In genomic region chr7:92743325-92743724, GRCm38 (mm10) we compare ENCODE assay signal across 9 mouse cellular contexts. TPM values are rescaled to one million over a fixed set of nuclear protein-coding genes. Genes with fewer than 3 reads are reported as not detected.
A peak's percentile ranks its signal among the peaks of the same experiment; 100 is the strongest.
DNase-seq lines count a peak whose midpoint lies in the region; ATAC-seq lines count a peak whose summit lies in the region.
"Had no signal": no experiment of that assay in that cellular context is flagged by ENCODE, and none has a peak within 500 bp of the region (broad histone marks: within the 10 kb centered on the region; RNA-seq: fewer than 3 reads in every experiment).

No protein-coding gene starts in this region.

- H3K4me1 ChIP-seq in heart, embryonic 13.5 days, result peaks cover 35% of the 10 kb centered on the region
- peaks cover 26% of the 10 kb centered on the region for H3K4me1 ChIP-seq in hindbrain, embryonic 16.5 days (ENCODE audit: control insufficient read depth, insufficient read depth, low read depth, low read length)
- H3K4me1 ChIP-seq in midbrain, embryonic 16.5 days (ENCODE audit: control insufficient read depth, insufficient read depth, low read length), result peaks cover 30% of the 10 kb centered on the region

- no peaks in the 10 kb centered on the region for H3K9me3 ChIP-seq in heart, embryonic 13.5 days
- H3K9me3 ChIP-seq in hindbrain, embryonic 16.5 days (ENCODE audit: control insufficient read depth, low read length), result no peaks in the 10 kb centered on the region
- H3K9me3 ChIP-seq in midbrain, embryonic 16.5 days (replicated peaks; ENCODE audit: control insufficient read depth, low read length, poor library complexity, severe bottlenecking), result no peaks in the 10 kb centered on the region

- H3K27me3 ChIP-seq in heart, embryonic 13.5 days (replicated peaks), result no peaks in the 10 kb centered on the region; the same call in 1 of the 2 replicates
- H3K27me3 ChIP-seq in hindbrain, embryonic 16.5 days (replicated peaks; ENCODE audit: control insufficient read depth, insufficient read depth, low read length), result no peaks in the 10 kb centered on the region
- no peaks in the 10 kb centered on the region for H3K27me3 ChIP-seq in midbrain, embryonic 16.5 days (ENCODE audit: control insufficient read depth, insufficient read depth, low read depth, low read length)

- peak overlapping the region; percentile 85 for H3K9ac ChIP-seq in heart, embryonic 13.5 days
- peak overlapping the region; percentile 84 for H3K9ac ChIP-seq in hindbrain, embryonic 16.5 days (ENCODE audit: low read depth, low read length)
- peak overlapping the region; percentile 78 for H3K9ac ChIP-seq in midbrain, embryonic 16.5 days (ENCODE audit: low read depth, low read length)

- peaks cover 8% of the 10 kb centered on the region for H3K36me3 ChIP-seq in heart, embryonic 13.5 days
- H3K36me3 ChIP-seq in hindbrain, embryonic 16.5 days (ENCODE audit: control insufficient read depth, insufficient read depth, low read length), result no peaks in the 10 kb centered on the region
- H3K36me3 ChIP-seq in midbrain, embryonic 16.5 days (ENCODE audit: control insufficient read depth, insufficient read depth, low read length), result 0 out of 2 replicates have a peak, but pooled peaks cover 2% of the 10 kb centered on the region

- peak overlapping the region; percentile 96 for H3K4me2 ChIP-seq in heart, embryonic 13.5 days
- peak overlapping the region; percentile 60 for H3K4me2 ChIP-seq in hindbrain, embryonic 16.5 days (ENCODE audit: low read length)
- H3K4me2 ChIP-seq in midbrain, embryonic 16.5 days (ENCODE audit: low read length), result peak overlapping the region; percentile 50

- no peak for DNase-seq in heart, adult 18-20 months
- DNase-seq in ZHBTc4 (ENCODE audit: low read depth, low spot score), result peak; percentile 39
- DNase-seq in cerebellum, adult 11-12 months, result no peak
- DNase-seq in cerebellum, adult 9-10 months, result no peak
- no peak for DNase-seq in adrenal gland, adult 8-10 months
- DNase-seq: cerebellum, postnatal 10 days had no signal

- H3K4me3 ChIP-seq in heart, embryonic 13.5 days, result peak overlapping the region; percentile 68
- H3K4me3 ChIP-seq in hindbrain, embryonic 16.5 days (ENCODE audit: low read length), result peak overlapping the region; percentile 78
- peak overlapping the region; percentile 73 for H3K4me3 ChIP-seq in midbrain, embryonic 16.5 days (ENCODE audit: low read depth, low read length)

- 24% methylated on average over 6 of the region's 6 CpGs for WGBS in heart, embryonic 13.5 days
- WGBS in hindbrain, embryonic 16.5 days, result 3% methylated on average over 6 of the region's 6 CpGs
- 4% methylated on average over 6 of the region's 6 CpGs for WGBS in midbrain, embryonic 16.5 days

- no peak overlapping the region for H3K27ac ChIP-seq in heart, embryonic 13.5 days (replicated peaks)
- H3K27ac ChIP-seq in hindbrain, embryonic 16.5 days (ENCODE audit: low read depth, low read length), result peak overlapping the region; percentile 31; the same call in 1 of the 2 replicates
- H3K27ac ChIP-seq in midbrain, embryonic 16.5 days (ENCODE audit: low read length), result no peak overlapping the region

- no peak for ATAC-seq in heart, embryonic 13.5 days (ENCODE audit: extremely low read depth, insufficient number of reproducible peaks, low FRiP score, low TSS enrichment)
- no peak for ATAC-seq in hindbrain, embryonic 16.5 days
- no peak for ATAC-seq in midbrain, embryonic 16.5 days

RNA-seq across cellular contexts. Expression of gene Rab30, which starts 1.9 kb away (rescaled TPM):
- 5.6 and 7.9 TPM in 2 replicates for polyA plus RNA-seq in heart, embryonic 13.5 days (2015; fragmentation: Nextera tagmentation; extraction: Ambion mirVana)
- total RNA-seq in heart, adult 18-20 months (2021), result 10 to 100 TPM; 22.0 to 23.3 TPM
- polyA plus RNA-seq in hindbrain, embryonic 16.5 days (2015; fragmentation: Nextera tagmentation; extraction: Ambion mirVana), result 22.1 and 24.7 TPM in 2 replicates
- 19.9 and 22.4 TPM in 2 replicates for polyA plus RNA-seq in midbrain, embryonic 16.5 days (2015; fragmentation: Nextera tagmentation; extraction: Ambion mirVana)
- total RNA-seq in adrenal gland, adult 8-10 months (2022), result 1 to 10 TPM; 4.6 to 8.5 (median 6.4) TPM
